Mouse (Mus musculus): ENCODE results near the gene Col4a5. TPM values are rescaled to one million over a fixed set of nuclear protein-coding genes. Genes with fewer than 3 reads are reported as not detected.
A peak's percentile ranks its signal among the peaks of the same experiment; 100 is the strongest.

Gene Col4a5
- not detected in 2 replicates for total RNA-seq (2014; fragmentation: Nextera tagmentation)
- total RNA-seq (2017) = 0.09 TPM in 1 of 2 replicates, not detected in the other

DNA sequence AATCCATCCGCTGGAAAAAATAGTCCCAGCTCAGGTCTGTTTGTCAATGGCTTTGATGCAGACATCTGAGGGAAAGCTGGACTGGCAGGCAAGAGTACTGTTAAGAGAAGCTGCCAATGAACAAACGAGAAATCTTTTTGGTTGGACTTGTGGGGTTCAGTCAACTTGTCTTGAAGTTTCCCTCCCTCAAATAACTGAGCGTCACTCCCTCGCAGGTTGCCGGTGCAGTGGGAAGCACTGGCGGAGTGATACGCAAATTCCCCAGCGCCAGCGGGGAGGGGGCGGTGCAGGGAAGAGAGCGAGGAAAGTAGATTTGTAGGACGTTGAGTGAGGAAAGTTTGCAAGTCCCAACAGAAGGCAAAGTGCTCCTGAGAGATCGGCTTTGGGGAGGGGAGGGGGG lies at the start of gene Col4a5:
Col4a5 (plus strand) TSS at position 276 of the 400 bp plus-strand sequence.
- peak; percentile 67 for ATAC-seq (replicated peaks; ENCODE audit: poor library complexity, severe bottlenecking)

DNA sequence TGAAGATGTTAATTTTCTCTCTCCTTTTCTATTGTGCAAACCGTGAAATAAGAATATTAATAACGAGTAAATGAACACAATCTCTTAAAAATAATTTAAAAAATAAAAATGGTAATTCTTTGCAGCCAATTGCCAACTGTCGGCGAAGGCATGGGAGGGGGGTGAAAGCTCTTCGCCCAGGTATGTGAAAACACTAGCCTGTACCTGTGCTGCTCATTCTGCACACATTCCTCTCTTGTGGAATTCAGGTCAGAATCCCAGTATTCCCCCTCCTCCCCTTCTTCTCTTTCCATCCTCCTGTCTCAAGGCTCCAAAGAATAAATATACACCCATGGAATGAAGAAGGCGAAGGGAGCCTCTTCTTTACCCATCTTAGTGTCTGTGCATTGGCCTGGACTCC lies 38.4 kb upstream of the Col4a5 start:
- no peak for ATAC-seq (replicated peaks; ENCODE audit: poor library complexity, severe bottlenecking)

DNA sequence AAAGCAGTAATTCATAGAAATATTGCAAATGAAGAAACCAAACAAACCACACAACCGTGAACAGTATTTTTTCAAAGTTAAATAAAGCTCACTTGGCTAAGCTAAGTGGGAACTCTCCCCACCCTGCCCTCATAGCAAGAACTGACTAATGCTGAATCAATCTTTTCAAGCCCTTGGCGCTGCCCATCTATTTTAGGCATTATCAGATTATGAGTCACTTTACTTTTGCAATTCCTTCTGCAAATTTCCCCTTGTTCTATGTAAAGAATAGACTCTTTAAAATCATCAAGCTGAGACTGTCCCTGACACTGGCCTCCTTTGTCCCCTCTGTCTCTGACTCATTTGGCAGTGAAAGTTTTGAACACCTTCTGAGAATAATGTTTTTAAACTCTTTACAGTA lies 35.8 kb upstream of the Col4a5 start:
- no peak for ATAC-seq (replicated peaks; ENCODE audit: poor library complexity, severe bottlenecking)

DNA sequence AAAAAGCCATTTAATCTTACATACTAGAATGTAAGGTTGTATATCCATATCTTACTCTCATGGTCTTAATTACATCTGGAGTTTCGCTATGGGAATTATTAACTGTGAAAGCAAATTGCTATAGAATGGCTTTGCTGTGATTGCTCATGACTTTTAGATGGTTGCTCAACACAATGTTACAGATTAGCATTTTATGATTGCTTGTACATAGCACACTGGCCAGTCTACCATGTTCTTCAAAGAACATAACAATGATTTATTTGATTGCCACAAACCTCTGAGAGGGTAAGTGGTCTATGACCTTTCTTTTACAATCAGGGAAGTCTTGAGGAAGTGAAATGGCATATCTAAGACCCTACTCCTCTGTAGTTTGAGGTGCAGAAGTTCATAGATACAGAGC lies 27.2 kb upstream of the Col4a5 start:
- ATAC-seq (replicated peaks; ENCODE audit: poor library complexity, severe bottlenecking) = no peak

DNA sequence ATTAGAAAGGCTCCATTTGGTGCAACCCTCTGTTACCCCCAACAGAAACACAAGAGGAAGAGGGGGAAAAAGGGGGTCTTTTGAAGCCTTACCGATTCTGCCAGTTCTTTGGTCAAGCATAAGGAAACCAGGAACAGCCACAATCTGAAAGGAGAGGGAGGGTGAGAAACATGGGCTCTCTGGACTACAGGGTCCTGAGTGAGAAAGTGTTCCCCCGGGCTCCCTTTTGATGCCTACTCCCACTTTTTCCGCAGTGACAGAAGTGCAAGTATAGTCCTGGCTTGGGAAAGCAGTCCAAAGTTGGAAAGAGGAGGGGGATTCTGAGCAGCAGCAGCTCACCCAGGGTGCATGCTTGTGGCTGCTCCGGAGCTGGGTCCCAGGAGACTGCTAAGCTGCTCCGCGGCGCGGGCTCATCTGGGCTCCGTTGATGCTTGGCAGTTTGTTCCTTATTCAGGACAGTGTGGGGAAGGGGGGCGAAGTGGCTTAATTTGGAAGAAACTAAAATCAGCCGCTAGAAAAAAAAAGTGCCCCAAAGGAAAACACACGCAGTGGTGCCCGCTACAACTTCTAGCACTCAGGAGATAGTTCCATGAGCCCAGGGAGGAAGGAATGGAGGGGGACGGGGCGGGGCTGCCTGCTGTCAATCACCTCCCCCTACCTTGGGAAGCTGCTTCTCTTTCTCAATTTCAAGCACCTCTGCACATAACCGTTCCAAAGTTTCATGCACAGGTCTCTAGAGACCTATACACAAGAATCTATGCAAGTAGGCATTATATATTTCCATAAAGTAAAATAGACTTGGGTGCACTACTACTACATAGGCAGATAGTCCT lies 1.5 kb upstream of the Col4a5 start, which contains the start of gene Col4a6:
Col4a6 (minus strand) TSS at position 607 of the 833 bp plus-strand sequence.
- peak; percentile 34 for ATAC-seq (replicated peaks; ENCODE audit: poor library complexity, severe bottlenecking)

DNA sequence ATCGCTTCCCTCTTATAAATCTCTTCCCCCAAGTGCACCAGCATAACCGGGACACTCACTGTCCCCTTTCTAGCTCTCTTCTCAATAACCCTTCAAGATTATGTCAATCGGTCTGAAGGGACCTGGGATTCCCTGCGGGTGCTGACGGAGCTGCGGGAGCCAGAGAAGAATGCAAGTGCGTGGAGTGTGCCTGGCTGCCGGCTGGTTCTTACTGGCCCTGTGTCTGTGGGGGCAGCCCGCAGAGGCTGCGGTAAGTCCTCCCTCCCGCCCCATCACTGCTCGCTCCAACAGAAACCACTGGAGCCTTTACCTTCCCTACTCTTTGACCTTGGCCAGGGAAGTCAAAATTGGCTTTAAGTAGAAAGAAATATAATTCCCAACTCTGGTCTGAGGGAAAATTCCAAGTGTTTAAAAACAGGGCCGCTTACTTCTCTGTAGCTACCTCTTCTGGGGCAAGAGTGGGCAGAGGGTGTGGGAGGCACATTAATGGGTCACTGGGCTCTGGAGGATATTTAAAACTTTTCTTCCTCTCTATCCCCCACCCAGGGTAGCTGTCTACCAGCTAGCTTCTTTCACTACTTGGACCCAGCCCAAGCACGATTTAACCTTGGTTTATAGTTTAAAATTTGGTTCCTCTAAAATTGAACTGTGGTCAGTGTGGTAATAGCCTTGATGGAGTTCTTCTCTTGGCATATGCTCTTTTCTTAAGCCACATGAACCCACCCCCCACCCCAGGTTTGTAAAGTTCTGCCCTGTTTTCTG lies 562 bp downstream of the Col4a5 start:
- ATAC-seq (replicated peaks; ENCODE audit: poor library complexity, severe bottlenecking) = peak; percentile 71

DNA sequence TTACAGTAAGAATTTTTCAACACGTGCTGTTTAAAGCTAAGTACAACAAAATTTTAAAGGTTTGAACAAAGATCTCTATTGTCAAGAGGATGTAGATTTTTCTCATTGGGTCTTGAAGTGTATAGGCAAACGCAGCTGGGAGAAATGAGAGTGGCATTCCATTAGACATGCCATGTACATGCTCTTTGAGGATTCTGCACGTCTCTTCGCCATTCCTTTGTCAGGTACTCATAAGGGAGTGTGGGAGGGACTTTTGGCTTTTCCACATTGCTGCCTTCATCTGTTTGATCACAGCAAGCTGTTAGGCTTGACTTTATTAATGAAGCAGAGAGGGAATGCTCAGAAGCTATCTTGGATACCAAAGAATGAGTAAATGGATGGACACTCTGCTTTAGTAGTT lies 19.4 kb downstream of the Col4a5 start:
- no peak for ATAC-seq (replicated peaks; ENCODE audit: poor library complexity, severe bottlenecking)

DNA sequence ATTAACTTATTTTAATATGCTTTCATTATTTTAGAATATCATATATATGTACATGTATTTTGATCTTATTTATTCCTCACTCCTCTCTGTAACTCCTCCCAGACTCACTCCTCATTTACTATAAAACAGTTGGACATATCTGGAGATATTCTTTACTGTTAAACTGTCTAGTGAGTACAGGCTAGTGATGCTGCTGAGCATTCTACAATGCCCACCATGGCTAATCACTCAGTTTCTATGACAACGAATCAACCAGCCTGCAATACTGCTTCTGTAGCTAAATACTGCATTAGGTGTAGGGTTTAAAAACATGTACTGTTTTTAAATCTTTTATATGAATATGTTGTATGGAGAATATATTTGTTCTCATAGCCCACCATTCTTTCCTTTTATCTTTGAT lies 27.9 kb downstream of the Col4a5 start:
- ATAC-seq (replicated peaks; ENCODE audit: poor library complexity, severe bottlenecking) = no peak

DNA sequence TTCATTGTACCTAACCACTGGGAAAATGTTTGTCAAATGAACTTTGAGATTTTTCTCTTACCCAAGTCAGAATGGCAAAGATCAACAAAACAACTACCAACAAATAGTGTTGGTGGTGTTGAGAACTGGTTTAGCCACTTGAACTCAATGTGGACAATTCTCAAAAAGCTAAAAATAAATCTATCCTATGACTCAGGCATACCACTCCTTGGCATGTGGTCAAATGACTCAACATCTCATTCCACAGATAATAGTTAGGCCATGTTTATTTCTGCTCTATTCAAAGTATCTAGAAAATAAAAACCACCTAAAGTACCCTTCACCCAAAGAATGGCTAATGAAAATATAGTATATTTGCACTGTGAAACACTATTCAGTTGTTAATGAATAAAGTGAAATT lies 58.3 kb downstream of the Col4a5 start:
- ATAC-seq (replicated peaks; ENCODE audit: poor library complexity, severe bottlenecking) = no peak

DNA sequence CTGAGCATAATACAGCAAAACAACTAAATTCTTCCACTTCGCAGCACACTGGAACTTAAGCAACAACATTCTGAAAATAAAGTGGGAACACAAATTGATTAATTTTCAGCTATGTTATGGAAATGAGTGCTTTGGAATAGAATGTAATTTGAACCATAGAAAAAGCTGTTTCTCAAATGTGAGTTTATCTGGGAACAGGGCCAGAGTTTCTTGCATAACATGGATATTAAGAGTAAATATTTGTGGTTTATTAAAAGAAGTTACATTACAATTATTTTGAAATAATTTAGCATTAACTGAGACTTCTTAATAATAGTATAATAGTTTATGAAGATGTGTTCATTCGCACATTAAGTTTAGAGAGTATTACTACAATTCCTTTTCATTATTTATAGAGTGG lies 72.3 kb downstream of the Col4a5 start:
- no peak for ATAC-seq (replicated peaks; ENCODE audit: poor library complexity, severe bottlenecking)

DNA sequence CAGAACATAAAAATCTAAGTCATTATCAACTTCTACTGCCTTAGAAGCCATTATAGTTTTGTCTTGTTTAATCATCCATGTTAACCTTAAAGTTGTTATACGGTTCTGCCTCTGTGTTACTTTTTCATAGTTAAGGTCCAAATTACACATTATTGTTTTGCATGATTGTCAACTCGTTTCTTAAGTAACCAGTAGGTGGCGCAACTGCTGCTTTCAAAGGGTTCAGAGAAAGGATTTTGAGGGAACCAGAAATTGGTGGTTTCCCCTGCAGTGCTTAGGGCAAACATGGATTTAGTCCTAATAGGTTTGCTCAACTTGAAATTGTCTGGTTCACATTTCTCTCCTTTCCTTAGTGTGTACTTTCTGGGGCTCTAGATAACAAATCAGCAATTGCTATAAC lies 115.1 kb downstream of the Col4a5 start:
- ATAC-seq (replicated peaks; ENCODE audit: poor library complexity, severe bottlenecking) = peak; percentile 42; the same call in 1 of the 2 replicates

DNA sequence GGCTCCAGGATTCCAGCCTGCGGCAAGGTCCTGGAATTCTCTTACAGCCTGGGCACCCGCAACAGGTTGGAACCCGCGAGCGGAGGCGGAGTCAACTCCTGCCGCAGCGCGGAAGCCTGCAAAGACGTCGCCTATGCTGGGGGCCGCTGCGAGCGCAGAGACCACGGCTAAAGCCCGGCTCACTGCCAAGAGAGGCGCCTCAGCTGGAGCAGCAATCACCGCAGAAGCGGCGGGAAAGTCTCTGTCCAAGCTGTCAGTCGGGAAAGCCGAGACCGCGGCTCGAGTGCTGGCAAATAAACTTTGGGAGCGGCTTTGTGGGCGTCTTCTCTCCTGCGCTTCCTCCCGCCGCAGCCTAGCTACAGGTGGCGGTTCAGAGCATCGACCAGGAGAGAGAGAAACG lies 246.5 kb downstream of the Col4a5 start:
- peak; percentile 14; the same call in 1 of the 2 replicates for ATAC-seq (replicated peaks; ENCODE audit: poor library complexity, severe bottlenecking)

DNA sequence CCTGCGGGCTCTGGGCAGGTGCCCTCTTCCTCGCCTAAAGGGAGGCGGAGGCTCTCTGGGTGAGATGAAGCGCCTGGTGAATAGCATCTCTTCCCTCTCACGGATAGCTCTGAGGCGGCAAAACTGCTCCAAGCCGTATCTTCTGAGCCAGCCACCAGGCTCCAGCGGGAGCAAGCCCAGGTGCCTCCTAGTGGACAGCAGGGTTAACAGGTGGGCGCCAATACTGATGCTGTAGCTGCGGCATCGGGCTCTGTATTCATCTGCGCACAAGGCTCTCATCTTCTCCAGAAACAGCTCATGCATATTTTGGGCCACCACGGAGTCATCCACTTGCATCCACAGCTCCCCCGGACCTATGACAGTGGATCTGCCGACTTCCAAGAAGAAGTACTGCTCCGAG lies 248.8 kb downstream of the Col4a5 start:
- no peak for ATAC-seq (replicated peaks; ENCODE audit: poor library complexity, severe bottlenecking)

DNA sequence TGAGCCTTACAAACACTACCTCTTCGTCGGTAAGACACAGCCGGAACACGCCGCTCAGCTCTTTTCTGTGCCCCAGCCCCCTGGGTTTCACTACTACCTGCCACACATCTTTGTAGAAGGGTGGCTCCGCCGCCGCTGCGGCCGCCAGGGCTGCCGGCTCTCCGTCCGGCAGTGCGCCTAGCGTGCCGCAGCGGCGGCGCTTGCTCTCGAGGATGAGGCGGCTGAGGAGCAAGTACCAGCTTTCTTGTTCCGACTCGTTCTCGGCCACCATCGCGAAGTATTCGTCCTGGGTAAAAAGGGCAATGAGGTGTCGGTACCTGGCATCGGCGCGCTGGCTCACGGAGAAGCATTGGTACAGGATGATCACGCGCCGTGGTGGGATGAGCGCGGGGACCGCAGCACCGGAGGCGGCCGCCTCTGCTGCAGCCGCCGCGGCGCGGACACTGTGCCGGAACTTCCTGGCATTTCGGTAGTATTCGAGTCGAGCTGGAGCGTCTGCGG lies 249.3 kb downstream of the Col4a5 start:
- peak; percentile 25; the same call in 1 of the 2 replicates for ATAC-seq (replicated peaks; ENCODE audit: poor library complexity, severe bottlenecking)

DNA sequence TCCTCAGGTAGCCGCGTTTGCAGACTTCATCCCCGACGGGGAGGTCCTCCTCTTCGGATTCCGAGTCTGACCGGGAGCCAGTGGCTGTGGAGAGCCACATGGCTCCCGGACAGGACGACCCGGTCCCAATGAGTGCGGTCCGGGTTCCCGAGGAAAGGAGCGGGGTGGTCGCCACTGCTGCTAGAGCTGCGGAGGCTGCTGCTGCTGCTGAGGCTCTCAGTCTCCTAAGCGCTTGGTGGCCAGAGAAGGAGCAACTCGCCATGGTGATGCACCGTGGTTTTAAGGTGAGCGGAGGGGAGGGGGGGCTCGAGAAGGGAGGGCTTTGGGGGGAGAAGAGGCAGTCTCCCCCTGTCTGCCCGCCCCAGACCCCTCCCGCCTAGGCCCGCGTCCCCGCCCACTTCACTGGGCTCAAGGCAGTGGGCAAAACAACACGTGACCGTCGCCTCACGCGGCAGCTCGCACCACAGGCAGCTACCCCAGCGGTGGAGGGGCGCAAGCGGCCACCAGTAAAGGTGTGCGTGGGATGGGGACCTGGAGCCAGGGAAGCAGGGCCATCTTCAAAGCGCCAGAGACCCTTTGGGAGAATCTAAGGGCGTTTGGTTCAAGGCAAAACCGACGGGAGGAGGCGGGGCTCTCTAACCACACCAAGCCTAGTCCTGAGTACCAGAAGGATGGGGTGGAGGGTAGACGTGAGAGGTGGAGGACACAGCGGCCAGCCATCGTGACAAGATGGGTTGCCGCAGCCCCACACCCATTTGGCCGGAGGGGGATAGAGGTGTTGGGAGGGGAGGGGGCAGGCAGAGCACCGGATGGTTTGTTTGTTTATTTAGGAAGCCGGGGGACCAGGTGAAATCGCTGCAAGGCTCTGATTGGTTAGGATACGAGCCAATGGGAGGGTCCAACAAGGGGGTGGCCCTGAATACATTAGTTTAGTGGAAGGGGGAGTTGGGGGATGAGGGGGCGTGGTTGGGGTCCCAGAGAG lies 250.0 kb downstream of the Col4a5 start, which contains the start of gene Irs4:
Irs4 (minus strand) TSS at position 327 of the 982 bp plus-strand sequence.
- no peak for ATAC-seq (replicated peaks; ENCODE audit: poor library complexity, severe bottlenecking)

DNA sequence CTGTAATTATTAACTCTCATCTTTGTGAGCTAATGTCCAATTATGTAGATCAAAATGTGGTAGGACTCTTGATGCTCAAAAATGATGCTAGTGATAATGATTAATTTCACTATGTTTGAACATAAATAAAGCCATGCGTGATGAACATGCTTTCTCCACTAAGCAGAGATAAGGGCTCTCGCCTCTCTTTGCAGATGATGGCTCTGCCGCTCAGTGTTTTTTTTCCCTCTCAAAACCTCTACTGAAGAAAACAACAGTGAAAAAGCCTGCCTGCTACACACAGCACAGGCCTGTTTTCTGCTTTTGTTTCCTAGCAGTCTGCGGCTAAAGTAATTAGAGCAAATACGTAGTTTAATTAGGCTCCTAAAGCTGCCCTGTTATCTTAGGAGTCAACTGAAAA lies 254.4 kb downstream of the Col4a5 start:
- ATAC-seq (replicated peaks; ENCODE audit: poor library complexity, severe bottlenecking) = no peak

Data from granulocyte monocyte progenitor cell, adult 5-6 weeks (primary cell).